Mouse (Mus musculus) retina, postnatal 1 day (tissue): ENCODE data around the gene Mboat1.
A peak's percentile ranks its signal among the peaks of the same experiment; 100 is the strongest.

Source experiments
- DNase-seq: peaks from one replicate; pipeline ENCODE4 v3.0.0-alpha.2; 2012

Mboat1 gene

GRCm38 (mm10) chr13:30252692-30253091 lies 116.4 kb downstream of the Mboat1 start:
- no peak for DNase-seq

DNA sequence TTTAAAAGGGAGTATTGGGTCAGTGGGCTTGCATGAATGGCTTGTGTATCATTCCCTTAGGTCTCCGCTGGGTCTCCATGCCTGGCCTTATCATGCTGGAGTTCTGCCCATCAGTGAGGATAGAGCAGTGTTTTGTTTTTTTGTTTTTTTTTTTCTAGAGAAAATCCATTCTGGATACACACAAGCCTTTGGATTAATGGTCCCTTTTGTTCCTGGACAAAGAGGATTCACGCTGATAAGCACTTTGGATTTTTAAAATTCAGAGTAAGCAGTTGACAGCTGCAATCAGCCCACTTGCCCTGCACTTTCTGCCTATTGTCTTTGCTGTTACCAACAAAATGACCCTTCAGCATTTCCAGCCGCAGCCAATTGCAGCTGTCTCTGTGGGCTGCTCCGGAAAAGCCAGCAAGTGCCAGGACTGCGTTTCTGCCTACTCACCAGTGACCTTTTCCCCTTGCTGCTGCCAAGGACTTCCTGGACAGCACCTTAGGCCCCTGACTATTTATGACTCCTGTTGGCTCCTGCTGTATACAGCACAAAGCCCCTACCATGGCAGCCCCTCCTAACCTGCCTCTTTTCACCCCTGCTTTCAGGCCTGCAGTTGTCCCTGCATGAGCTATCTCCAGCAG lies 117.5 kb downstream of the Mboat1 start:
- DNase-seq = peak; percentile 79

GRCm38 (mm10) chr13:30254421-30254820 lies 118.1 kb downstream of the Mboat1 start:
- peak; percentile 56 for DNase-seq

- no peak for DNase-seq
Measured at GRCm38 (mm10) chr13:30258802-30259201, 122.5 kb downstream of the Mboat1 start.

- DNase-seq = no peak
Measured at GRCm38 (mm10) chr13:30259326-30259725, 123.0 kb downstream of the Mboat1 start.

DNA sequence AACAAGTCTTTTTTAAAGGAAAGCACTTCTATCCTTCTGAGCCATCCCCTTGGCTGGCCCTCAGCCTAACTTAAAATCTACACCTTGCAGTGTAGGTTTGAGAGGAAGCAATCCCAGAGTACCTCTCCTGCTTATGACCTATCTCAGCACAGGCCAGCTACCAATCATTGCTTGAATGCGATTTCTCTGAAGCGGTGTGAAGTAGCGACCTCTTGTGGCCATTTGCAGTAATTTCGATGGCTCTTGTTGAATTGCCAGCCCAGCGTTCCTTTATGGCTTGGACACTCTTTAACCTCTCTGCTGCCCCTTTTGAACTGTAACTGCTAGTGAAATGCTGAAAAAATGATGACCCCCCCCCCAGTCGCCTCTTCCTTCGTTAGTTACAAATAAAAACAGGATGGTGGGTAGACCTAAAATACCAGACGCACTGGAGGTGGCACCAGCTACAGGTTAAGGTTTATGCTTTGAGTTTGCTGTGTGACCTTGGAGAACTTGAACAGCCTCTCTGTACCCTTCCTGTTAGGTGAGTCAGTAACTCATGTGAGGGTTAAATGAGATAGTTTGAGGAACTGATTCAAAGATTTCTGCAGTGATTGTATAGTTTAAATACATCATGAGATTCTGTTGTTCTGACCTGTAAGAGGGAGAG lies 123.7 kb downstream of the Mboat1 start:
- DNase-seq = peak; percentile 91

DNA sequence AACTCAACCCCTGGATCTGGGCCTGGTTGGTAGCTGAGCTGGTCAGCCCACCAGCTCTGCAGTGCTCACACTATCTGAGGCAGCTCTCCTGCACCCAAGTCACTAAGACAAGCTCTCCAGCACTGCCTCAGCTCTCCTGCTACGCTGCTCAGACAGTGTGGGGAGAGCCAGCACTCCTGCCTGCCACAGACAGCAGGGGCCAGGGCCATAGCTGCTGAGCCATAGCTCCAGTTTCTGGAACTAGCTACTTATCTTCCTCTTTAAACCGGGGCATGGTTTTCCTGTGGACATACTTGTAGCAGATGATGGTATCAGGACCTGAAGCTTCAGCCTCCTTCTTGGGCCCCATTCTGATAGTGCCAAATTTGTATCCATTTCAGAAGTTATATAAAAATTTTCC lies 127.4 kb downstream of the Mboat1 start:
- no peak for DNase-seq

DNA sequence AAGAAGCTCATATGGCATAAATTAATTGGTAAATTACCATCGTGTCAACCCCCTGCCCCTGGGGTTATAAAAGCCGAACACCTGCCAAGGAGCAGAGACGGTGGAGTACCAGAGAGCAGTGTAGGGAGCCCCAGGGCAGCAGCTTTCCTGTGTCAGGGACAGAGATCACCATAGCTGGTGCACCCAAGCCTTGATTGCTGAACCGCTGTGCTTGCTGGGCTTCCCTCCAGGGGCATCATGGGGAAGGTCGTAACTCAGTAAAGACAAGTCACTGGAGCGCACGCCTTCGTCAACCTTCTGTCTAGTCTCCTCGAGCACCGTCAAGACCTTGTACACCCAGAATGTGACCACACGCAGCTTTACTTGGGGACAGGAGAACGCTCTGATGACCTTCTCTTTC lies 128.0 kb downstream of the Mboat1 start:
- DNase-seq = peak; percentile 76

DNA sequence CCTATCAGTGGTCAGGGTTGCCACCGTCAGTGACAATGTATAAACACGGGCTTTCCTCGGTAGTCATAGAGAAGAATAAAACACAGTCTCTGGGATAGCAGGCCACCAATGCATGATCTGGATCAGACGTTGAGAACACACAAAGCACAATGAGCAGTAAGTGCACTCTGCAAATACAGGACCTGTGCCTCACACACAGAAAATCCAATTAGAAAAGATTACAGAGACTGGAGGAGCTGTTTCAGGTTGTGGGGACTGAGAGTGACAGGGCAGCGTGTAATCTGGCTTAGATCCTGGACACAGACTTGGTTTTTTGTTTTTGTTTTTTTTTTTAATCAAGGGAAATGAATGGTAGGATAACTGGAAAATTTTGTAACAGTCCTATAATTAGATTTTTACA lies 128.5 kb downstream of the Mboat1 start:
- peak; percentile 66 for DNase-seq

GRCm38 (mm10) chr13:30266036-30266435 lies 129.7 kb downstream of the Mboat1 start:
- no peak for DNase-seq

GRCm38 (mm10) chr13:30272040-30272686 lies 135.9 kb downstream of the Mboat1 start:
- peak; percentile 69 for DNase-seq
